Mouse (Mus musculus): ENCODE results near the gene Magi1. TPM values are rescaled to one million over a fixed set of nuclear protein-coding genes. Genes with fewer than 3 reads are reported as not detected.

The Magi1 gene
- polyA plus RNA-seq, 1 experiment, result 158 TPM

DNA sequence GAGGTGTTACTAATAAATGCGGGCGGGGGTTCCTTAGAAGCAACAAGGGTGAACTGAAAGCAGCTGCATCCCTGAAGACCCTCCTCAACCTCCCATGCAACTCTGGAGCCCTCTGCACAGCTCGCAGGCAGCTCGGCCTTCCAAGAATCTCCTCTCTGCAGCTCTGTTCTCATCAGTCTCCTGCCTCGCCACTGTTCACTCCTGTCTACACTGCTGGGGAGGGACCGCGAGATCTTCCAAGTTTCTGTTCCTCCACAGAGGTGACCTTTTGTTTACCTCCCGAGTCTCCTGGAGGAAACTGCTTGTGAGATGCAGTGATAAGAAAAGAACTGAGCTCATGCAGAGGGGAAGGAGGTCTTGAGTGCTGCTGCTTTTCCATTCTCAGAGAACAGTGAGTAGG lies 204.8 kb downstream of the Magi1 start:
- no peak for TF ChIP-seq POLR2A (IDR thresholded peaks at IDR 0.05; ENCODE audit: insufficient read depth, low read depth, low read length)
- no peak for TF ChIP-seq CTCF (IDR thresholded peaks at IDR 0.05; ENCODE audit: insufficient read depth, low read depth, low read length)
- Histone ChIP-seq H3K4me1 (ENCODE audit: control insufficient read depth, insufficient read depth, low read length) (no peaks in the 10 kb centered on the region), H3K27ac (ENCODE audit: insufficient read depth, low read depth, low read length) (no peak overlapping the region), H3K4me3 (ENCODE audit: insufficient read depth, low read depth, low read length) (no peak overlapping the region)
- WGBS, result 68% methylated on average over 8 of the region's 8 CpGs

DNA sequence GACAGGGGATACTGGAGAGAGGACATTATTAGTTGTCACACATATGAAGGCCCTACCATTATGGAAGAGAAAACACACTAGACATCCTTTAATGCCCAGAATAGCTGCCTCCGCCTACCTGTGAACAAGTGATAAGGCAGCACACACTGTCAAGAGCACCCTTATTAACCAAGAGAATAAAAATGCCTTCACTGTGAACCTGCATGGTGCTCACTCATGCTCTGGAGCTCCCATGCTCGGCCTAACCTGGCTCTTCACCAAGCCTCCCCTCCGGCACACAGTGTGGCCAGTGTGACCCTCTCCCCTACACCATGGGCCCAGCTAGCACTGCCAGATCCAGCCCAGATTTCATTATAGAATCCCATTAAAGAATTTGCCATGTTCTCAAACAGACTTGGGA lies 206.7 kb downstream of the Magi1 start:
- TF ChIP-seq POLR2A (IDR thresholded peaks at IDR 0.05; ENCODE audit: insufficient read depth, low read depth, low read length), result no peak
- TF ChIP-seq CTCF (IDR thresholded peaks at IDR 0.05; ENCODE audit: insufficient read depth, low read depth, low read length), result no peak
- WGBS, result 93% methylated on average over 3 of the region's 3 CpGs
- no peaks in the 10 kb centered on the region for H3K4me1 ChIP-seq (ENCODE audit: control insufficient read depth, insufficient read depth, low read length)
- H3K4me3 ChIP-seq (ENCODE audit: insufficient read depth, low read depth, low read length), result no peak overlapping the region
- H3K27ac ChIP-seq (ENCODE audit: insufficient read depth, low read depth, low read length), result no peak overlapping the region

DNA sequence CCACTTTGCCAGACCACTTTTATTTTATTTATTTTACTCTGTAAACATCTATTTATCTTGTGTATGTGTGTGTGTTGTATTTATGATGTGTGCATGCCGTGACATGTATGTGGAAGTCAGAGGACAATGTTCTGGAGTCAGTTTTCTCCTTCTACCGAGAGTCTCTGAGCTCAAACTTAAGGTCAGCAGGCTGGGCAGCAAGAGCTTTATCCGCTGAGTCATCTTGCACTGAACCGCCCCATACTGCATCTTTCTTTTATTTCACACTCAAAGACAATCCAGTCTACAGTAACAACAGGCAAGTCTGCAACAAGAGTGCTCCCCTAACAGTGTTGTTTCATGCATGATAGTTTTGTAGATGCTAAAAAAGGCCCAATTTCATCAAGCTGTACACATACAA lies 207.7 kb downstream of the Magi1 start:
- Histone ChIP-seq H3K4me3 (ENCODE audit: insufficient read depth, low read depth, low read length) (no peak overlapping the region), H3K27ac (ENCODE audit: insufficient read depth, low read depth, low read length) (no peak overlapping the region), H3K4me1 (ENCODE audit: control insufficient read depth, insufficient read depth, low read length) (no peaks in the 10 kb centered on the region)
- 94% methylated on average over 4 of the region's 4 CpGs for WGBS
- no peak for TF ChIP-seq POLR2A (IDR thresholded peaks at IDR 0.05; ENCODE audit: insufficient read depth, low read depth, low read length)
- no peak for TF ChIP-seq CTCF (IDR thresholded peaks at IDR 0.05; ENCODE audit: insufficient read depth, low read depth, low read length)

DNA sequence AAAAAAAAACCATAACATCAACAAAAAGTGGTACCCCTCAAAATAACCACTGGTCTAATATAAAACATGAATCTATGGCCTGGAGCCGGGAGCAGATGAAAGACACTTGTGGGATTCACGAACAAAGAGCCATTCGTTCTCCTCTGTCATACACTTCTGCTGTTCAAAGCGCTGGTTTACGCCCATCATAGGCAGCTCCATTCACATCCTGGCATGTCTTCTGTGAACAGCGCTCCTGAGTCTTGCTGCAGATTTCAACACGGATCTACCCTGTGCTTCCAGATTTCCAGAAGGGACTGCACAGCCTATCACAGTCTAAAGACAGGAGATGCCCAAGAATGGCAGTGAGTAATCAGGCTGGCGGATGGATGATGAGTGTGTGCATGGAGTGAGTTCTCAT lies 208.5 kb downstream of the Magi1 start:
- TF ChIP-seq CTCF (IDR thresholded peaks at IDR 0.05; ENCODE audit: insufficient read depth, low read depth, low read length) (no peak), POLR2A (IDR thresholded peaks at IDR 0.05; ENCODE audit: insufficient read depth, low read depth, low read length) (no peak)
- Histone ChIP-seq H3K4me1 (ENCODE audit: control insufficient read depth, insufficient read depth, low read length) (no peaks in the 10 kb centered on the region; the same call in 1 of the 2 replicates), H3K4me3 (ENCODE audit: insufficient read depth, low read depth, low read length) (no peak overlapping the region), H3K27ac (ENCODE audit: insufficient read depth, low read depth, low read length) (no peak overlapping the region)
- WGBS, result 37% methylated on average over 8 of the region's 8 CpGs

DNA sequence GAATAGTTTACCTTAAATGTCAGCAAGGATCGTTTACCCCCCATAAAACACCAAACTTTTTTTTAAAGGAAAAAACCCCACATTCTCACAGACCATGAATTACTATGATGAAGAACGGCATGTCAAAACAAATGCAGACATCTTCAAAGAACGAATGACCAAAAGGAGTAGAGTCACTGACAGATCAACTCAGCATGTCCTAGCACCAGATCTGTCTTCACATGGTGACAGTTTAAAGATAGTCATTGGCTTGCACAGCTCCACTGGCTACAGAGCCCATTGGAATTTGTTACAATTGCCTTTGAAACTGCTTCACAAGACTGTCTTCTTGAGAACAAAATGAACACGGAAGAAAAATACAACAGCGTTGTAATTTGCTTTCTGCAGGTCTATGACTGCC lies 212.0 kb downstream of the Magi1 start:
- TF ChIP-seq CTCF (IDR thresholded peaks at IDR 0.05; ENCODE audit: insufficient read depth, low read depth, low read length) (no peak), POLR2A (IDR thresholded peaks at IDR 0.05; ENCODE audit: insufficient read depth, low read depth, low read length) (no peak)
- no peaks in the 10 kb centered on the region; the same call in 1 of the 2 replicates for H3K4me1 ChIP-seq (ENCODE audit: control insufficient read depth, insufficient read depth, low read length)
- 66% methylated on average over 5 of the region's 5 CpGs for WGBS
- no peak overlapping the region for H3K27ac ChIP-seq (ENCODE audit: insufficient read depth, low read depth, low read length)
- H3K4me3 ChIP-seq (ENCODE audit: insufficient read depth, low read depth, low read length), result no peak overlapping the region

DNA sequence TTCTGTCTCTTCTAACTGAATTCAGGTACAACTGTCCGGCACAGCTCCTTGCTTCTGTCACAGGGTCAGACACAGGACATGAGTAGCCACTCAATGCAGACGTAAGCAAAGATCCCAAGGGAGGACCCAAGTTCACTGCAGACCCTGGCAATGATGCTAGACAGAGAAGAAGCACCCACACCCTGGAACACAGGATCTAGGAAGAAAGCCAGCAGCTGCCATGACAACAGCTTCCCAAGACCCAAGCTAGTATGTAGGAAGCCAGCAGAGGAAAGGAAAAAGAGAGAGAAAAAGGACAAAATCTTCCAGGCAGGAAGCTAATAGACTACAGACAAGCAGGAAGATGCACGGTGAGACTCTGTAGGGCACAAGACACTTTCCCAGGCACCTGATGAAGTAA lies 213.0 kb downstream of the Magi1 start:
- no peak overlapping the region for H3K4me3 ChIP-seq (ENCODE audit: insufficient read depth, low read depth, low read length)
- 57% methylated on average over 3 of the region's 3 CpGs for WGBS
- no peaks in the 10 kb centered on the region; the same call in 1 of the 2 replicates for H3K4me1 ChIP-seq (ENCODE audit: control insufficient read depth, insufficient read depth, low read length)
- no peak for TF ChIP-seq POLR2A (IDR thresholded peaks at IDR 0.05; ENCODE audit: insufficient read depth, low read depth, low read length)
- TF ChIP-seq CTCF (IDR thresholded peaks at IDR 0.05; ENCODE audit: insufficient read depth, low read depth, low read length), result no peak
- H3K27ac ChIP-seq (ENCODE audit: insufficient read depth, low read depth, low read length), result no peak overlapping the region

DNA sequence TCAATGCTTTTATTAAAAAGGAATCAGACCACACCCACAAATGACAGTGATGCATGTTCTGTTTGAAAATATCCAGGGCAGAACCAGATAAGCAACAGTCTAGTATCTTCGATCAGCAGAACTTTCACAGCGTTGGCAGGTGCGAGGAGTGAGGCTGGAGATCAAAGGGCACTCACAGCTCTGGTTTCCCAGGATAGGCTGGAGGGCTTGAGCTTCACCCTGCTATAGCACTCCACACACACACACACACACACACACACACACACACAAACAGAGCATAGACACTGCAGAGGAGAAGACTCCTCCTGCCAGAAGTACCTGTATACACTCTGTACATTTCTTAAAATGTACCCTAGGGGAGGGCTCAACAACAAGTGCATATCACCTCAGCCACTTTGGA lies 214.3 kb downstream of the Magi1 start:
- no peak for TF ChIP-seq CTCF (IDR thresholded peaks at IDR 0.05; ENCODE audit: insufficient read depth, low read depth, low read length)
- TF ChIP-seq POLR2A (IDR thresholded peaks at IDR 0.05; ENCODE audit: insufficient read depth, low read depth, low read length), result no peak
- 86% methylated on average over 3 of the region's 3 CpGs for WGBS
- H3K27ac ChIP-seq (ENCODE audit: insufficient read depth, low read depth, low read length), result no peak overlapping the region

DNA sequence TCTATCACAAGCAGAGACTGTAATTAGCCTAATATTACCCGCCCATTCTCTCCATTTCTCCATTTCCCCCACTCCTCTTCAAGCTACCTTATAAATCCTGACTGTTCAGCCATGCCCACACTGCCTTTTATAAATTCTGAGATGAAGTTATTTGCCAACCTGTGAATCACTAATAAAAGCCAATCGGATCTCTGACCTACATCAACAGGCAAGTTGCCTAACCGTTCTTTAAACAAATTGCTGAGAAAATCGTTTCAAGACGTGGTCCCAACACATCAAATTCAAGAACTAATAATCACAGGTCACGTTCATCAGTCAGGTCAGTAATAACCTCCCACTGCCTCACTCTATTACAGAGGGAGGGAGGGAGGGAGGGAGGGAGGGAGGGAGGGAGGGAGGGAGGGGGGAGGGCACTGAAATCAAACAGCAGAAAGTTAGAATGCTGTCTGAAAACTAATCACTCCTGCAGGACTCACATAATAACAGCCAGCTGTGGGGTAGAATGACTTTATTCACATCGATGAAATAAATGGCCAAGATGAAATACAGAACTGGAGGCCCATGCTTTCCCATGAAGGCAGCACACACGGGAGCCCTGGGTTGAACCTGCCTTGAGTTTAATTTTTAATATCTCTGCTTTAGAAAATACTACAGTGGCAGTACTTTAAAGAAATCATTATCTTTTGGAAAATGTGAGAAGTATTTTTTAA lies 215.8 kb downstream of the Magi1 start:
- 53% methylated on average over 8 of the region's 8 CpGs for WGBS
- TF ChIP-seq POLR2A (IDR thresholded peaks at IDR 0.05; ENCODE audit: insufficient read depth, low read depth, low read length), result no peak
- no peak for TF ChIP-seq CTCF (IDR thresholded peaks at IDR 0.05; ENCODE audit: insufficient read depth, low read depth, low read length)
- H3K27ac ChIP-seq (ENCODE audit: insufficient read depth, low read depth, low read length), result no peak overlapping the region
- no peak overlapping the region for H3K4me3 ChIP-seq (ENCODE audit: insufficient read depth, low read depth, low read length)
- H3K4me1 ChIP-seq (ENCODE audit: control insufficient read depth, insufficient read depth, low read length), result no peaks in the 10 kb centered on the region; the same call in 1 of the 2 replicates

More for the DNA sequence above, 214.3 kb downstream of the Magi1 start:
- Histone ChIP-seq H3K4me1 (ENCODE audit: control insufficient read depth, insufficient read depth, low read length) (no peaks in the 10 kb centered on the region; the same call in 1 of the 2 replicates), H3K4me3 (ENCODE audit: insufficient read depth, low read depth, low read length) (no peak overlapping the region)

DNA sequence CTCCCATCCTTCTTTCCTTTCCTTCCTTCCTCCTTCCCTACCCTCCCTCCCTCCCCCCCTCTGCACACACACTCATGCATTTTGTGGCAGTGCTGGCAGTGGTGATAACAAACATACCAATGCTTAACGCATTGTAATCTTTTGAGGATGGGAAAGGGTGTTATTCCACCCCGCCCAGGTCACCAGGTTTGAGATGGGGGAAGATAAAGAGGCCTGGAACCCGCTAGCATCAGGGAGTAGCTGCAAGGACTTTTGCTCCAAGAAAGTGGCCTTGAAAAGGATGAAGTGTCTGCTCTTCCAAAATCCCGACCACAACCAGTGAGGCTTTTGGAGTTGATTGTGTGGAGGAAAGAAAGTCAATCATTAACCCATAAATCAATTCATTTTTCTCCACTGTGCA lies 218.9 kb downstream of the Magi1 start:
- H3K4me3 ChIP-seq (ENCODE audit: insufficient read depth, low read depth, low read length), result no peak overlapping the region
- no peaks in the 10 kb centered on the region for H3K4me1 ChIP-seq (ENCODE audit: control insufficient read depth, insufficient read depth, low read length)
- no peak overlapping the region for H3K27ac ChIP-seq (ENCODE audit: insufficient read depth, low read depth, low read length)
- TF ChIP-seq CTCF (IDR thresholded peaks at IDR 0.05; ENCODE audit: insufficient read depth, low read depth, low read length) (no peak), POLR2A (IDR thresholded peaks at IDR 0.05; ENCODE audit: insufficient read depth, low read depth, low read length) (no peak)
- WGBS, result 88% methylated on average over 4 of the region's 4 CpGs

Measured in olfactory bulb, adult 2 months (tissue).